Mouse (Mus musculus) forebrain, embryonic 10.5 days (tissue): Measurements from ENCODE around the gene Olfr667. TPM values are rescaled to one million over a fixed set of nuclear protein-coding genes. Genes with fewer than 3 reads are reported as not detected.
"Not testable (repeated sequence)": the region's sequence is repeated elsewhere in the genome, so short reads cannot be mapped to it uniquely, and the experiment has no call there.

Source experiments
- DNase-seq: peaks from one replicate; pipeline ENCODE4 v3.0.0-alpha.2; 2017; ENCODE audit warnings: low spot score; ENCODE audit errors: extremely low spot score
- H3K27ac ChIP-seq: fragments of 300-500 bp; sonication (generic); 2 replicates; pipeline ENCODE4 v1.5.1; 2016; ENCODE audit warnings: mild to moderate bottlenecking
- H3K27me3 ChIP-seq: fragments of 300-500 bp; sonication (generic); 2 replicates; pipeline ENCODE4 v1.6.1; 2016; ENCODE audit warnings: mild to moderate bottlenecking; ENCODE audit not compliant: poor library complexity, severe bottlenecking
- H3K36me3 ChIP-seq: fragments of 300-500 bp; sonication (generic); replicated peaks from 2 replicates; pipeline ENCODE4 v1.6.1; 2016; ENCODE audit warnings: mild to moderate bottlenecking, moderate library complexity
- H3K4me1 ChIP-seq: fragments of 300-500 bp; sonication (generic); 2 replicates; pipeline ENCODE4 v1.6.1; 2016
- H3K4me3 ChIP-seq: fragments of 300-500 bp; sonication (generic); 2 replicates; pipeline ENCODE4 v1.5.1; 2016; ENCODE audit warnings: mild to moderate bottlenecking, moderate library complexity
- H3K9me3 ChIP-seq: fragments of 300-500 bp; sonication (generic); 2 replicates; pipeline ENCODE4 v1.6.1; 2016; ENCODE audit warnings: mild to moderate bottlenecking, moderate library complexity
- WGBS: fragments of 180-500 bp; shearing (Covaris S2); methylation state at CpG from one replicate; pipeline ENCODE4 v1.1.7; 2016; 5-methylcytosine and 5-hydroxymethylcytosine counted together
- polyA plus RNA-seq: library from polyadenylated mRNA; unstranded; fragments of >200 nt; fragmentation: Nextera tagmentation; extraction: Ambion mirVana; gene quantifications from 2 replicates; pipeline ENCODE4 v1.2.1, GENCODE M21; 2016

Gene Olfr667
- polyA plus RNA-seq = not detected in 2 replicates

DNA sequence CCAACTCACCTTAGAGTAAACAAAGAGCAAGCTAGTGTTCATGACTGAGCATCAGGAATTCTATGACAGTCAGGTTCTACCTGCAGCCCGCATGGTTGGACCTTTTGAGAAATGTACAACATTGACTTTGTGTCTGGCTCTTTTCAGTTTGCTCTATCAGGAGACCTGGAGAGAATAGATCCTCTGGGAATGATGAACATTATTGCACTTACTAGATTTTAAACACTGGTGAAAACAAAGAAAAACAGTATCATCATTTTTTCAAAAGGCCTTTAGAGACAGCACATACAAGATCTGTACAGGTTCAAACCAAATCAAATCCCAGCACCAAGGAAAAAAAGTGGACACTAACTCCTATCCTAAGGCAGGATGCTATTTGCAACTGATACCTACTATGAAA, at the start of gene Olfr667:
Gene Olfr667 (minus strand): TSS at position 101 of the 400 bp plus-strand sequence.
- no peaks in the 10 kb centered on the region for H3K36me3 ChIP-seq
- no peaks in the 10 kb centered on the region for H3K4me1 ChIP-seq
- H3K4me3 ChIP-seq = no peak within 1 kb of the TSS
- H3K27me3 ChIP-seq = no peaks in the 10 kb centered on the region
- WGBS = 91% methylated on average over 1 of the region's 1 CpGs
- H3K9me3 ChIP-seq = no peaks in the 10 kb centered on the region
- DNase-seq = no peak
- H3K27ac ChIP-seq = no peak within 1 kb of the TSS

DNA sequence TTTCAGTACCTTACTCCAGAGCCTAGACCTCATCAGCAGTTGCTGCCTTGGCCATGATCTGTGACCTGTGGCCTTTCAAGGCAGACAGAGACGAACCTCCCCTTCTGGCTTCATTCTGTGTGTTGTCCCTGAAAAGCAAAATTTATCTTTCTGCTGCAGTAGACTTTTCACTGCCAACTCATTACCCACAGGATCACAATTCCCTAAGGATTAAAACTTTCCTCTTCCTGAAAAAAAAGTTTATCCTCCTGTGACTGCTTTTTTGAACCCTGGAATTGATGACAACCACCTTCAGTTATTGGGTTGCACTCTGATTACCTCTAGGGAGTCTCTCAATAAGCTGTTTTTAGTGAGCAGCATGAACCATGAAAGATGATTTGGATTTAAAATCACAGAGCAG, 41.2 kb upstream of the Olfr667 start, which contains the start of gene Olfr670:
Gene Olfr670 (minus strand): TSS at position 101 of the 400 bp plus-strand sequence.
- H3K27me3 ChIP-seq = no peaks in the 10 kb centered on the region
- H3K9me3 ChIP-seq = peaks cover 4% of the 10 kb centered on the region; the same call in 1 of the 2 replicates
- no peaks in the 10 kb centered on the region for H3K36me3 ChIP-seq
- H3K4me1 ChIP-seq = no peaks in the 10 kb centered on the region
- DNase-seq = no peak
- no peak within 1 kb of the TSS for H3K4me3 ChIP-seq
- WGBS = 70% methylated on average over 1 of the region's 1 CpGs
- no peak within 1 kb of the TSS for H3K27ac ChIP-seq

DNA sequence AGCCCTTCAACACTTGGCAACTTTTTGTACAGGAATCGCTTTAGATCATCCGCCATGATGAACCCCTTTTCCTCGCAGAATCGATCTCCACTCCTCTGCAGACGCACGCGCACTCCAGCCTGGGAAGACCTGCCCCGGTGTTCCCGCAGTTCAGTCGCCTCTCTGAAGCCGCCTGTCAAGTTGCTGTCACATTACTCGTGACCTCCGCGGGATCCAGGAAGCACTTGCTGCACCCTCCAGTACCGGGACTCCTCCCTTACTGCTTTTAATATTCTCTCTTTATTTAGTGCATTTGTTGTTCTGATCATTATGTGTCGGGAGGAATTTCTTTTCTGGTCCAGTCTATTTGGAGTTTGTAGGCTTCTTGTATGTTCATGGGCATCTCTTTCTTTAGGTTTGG, 29.0 kb upstream of the Olfr667 start:
- not testable (repeated sequence) for H3K27me3 ChIP-seq, H3K36me3 ChIP-seq, H3K4me3 ChIP-seq, DNase-seq, H3K9me3 ChIP-seq, H3K4me1 ChIP-seq, H3K27ac ChIP-seq
- WGBS = 94% methylated on average over 16 of the region's 16 CpGs

DNA sequence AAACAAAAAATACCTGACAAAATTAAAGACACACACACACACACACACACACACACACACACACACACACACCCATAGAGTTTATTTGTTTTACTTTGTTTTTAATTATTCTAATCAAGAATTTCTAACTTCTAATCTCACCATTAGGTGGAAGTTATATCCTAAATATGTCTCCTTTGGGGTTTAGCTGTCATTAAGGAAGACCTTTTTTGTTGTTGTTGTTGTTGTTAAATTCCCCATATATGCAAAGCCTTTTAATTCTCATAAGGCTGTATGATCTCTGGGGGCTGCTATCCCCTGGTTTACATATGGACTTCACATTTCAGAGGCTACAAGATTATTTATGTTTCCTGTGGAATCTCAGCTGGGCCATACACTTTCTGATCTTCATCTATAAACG, 12.7 kb upstream of the Olfr667 start, which contains the start of gene Olfr669:
Gene Olfr669 (plus strand): TSS at position 301 of the 400 bp plus-strand sequence.
- DNase-seq = no peak
- Histone ChIP-seq H3K27me3 (no peaks in the 10 kb centered on the region), H3K27ac (no peak within 1 kb of the TSS), H3K9me3 (peaks cover 2% of the 10 kb centered on the region; the same call in 1 of the 2 replicates), H3K36me3 (no peaks in the 10 kb centered on the region), H3K4me1 (no peaks in the 10 kb centered on the region), H3K4me3 (no peak within 1 kb of the TSS)
- WGBS = 91% methylated on average over 1 of the region's 1 CpGs

DNA sequence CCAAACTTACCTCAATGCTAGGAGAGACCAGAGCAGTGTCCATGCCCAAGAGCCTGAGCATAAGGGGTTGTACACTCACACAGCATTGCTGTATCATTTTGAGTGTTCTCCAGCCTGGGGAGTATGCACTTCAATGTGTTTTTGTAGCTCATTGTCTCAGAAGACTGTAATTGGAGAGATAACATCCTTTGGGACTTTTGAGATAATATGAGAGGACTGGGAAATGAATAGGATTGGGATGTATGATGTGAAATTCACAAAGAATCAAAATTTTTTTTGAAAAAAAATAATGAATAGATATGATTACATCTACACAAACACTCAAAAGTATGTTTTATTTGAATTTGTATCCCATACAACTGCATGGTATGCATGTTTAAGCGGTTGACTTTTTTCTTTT, 6.7 kb upstream of the Olfr667 start, which contains the start of gene Olfr668:
Gene Olfr668 (minus strand): TSS at position 101 of the 400 bp plus-strand sequence.
- no peaks in the 10 kb centered on the region for H3K4me1 ChIP-seq
- DNase-seq = no peak
- 97% methylated on average over 1 of the region's 1 CpGs for WGBS
- H3K4me3 ChIP-seq = no peak within 1 kb of the TSS
- no peaks in the 10 kb centered on the region for H3K9me3 ChIP-seq
- no peak within 1 kb of the TSS for H3K27ac ChIP-seq
- no peaks in the 10 kb centered on the region for H3K27me3 ChIP-seq
- H3K36me3 ChIP-seq = no peaks in the 10 kb centered on the region

DNA sequence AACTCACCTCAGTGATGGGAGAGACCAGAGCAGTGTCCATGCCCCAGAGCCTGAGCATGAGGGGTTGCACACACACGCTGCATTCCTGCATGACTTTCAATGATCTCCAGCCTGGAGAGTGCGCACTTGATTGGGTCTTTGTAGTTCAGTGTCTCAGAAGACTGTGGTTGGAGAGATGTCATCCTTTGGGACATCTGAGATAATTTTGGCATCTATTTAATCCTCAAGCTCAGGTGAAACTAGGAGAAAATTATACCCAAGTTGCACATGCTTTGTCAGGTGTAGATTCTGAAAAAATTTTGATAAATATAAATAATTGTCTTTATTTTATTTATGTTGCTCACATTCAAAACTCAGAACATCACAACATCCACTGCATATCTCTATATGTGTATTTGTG, 25.4 kb downstream of the Olfr667 start, which contains the start of gene Olfr666:
Gene Olfr666 (minus strand): TSS at position 101 of the 400 bp plus-strand sequence.
- Histone ChIP-seq H3K4me1 (no peaks in the 10 kb centered on the region), H3K27ac (no peak within 1 kb of the TSS), H3K9me3 (no peaks in the 10 kb centered on the region), H3K36me3 (no peaks in the 10 kb centered on the region), H3K4me3 (no peak within 1 kb of the TSS), H3K27me3 (no peaks in the 10 kb centered on the region)
- no peak for DNase-seq
- WGBS = 89% methylated on average over 2 of the region's 2 CpGs

DNA sequence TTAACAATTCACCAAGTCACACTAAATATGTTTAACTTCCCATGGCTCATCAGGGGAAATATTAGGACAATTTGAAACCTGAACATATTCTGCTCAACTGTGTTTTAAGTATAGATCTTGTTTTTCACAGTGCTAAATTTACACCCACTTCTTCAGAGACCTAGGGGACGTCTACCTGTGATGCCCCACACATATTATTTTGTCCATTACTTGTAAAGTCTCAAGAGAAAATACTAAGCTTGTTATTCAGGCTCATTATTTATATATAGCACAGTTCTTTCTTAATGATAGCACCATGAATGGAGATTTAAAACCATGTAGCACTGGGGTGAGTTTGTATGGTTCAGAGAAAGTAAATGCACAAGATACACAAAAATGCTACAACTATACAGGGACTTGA, 43.6 kb downstream of the Olfr667 start, which contains the start of gene Olfr665:
Gene Olfr665 (plus strand): TSS at position 301 of the 400 bp plus-strand sequence.
- Histone ChIP-seq H3K27me3 (no peaks in the 10 kb centered on the region), H3K36me3 (no peaks in the 10 kb centered on the region), H3K4me3 (no peak within 1 kb of the TSS), H3K27ac (no peak within 1 kb of the TSS), H3K4me1 (no peaks in the 10 kb centered on the region), H3K9me3 (no peaks in the 10 kb centered on the region)
- 69% methylated on average over 1 of the region's 1 CpGs for WGBS
- DNase-seq = no peak

Other genes starting within 250 kb of the Olfr667 start
- gene Olfr661, start 235.0 kb downstream of the Olfr667 start, polyA plus RNA-seq = not detected in 2 replicates
- gene Usp17le, start 144.0 kb downstream of the Olfr667 start, polyA plus RNA-seq = not detected in 2 replicates
- gene Usp17lb, start 78.9 kb downstream of the Olfr667 start, polyA plus RNA-seq = not detected in 2 replicates
- not detected in 2 replicates for gene Usp17la, start 64.5 kb downstream of the Olfr667 start, polyA plus RNA-seq
- not detected in 2 replicates for gene Olfr665, start 43.5 kb downstream of the Olfr667 start, polyA plus RNA-seq
- gene Olfr666, start 25.5 kb downstream of the Olfr667 start, polyA plus RNA-seq = not detected in 2 replicates
- not detected in 2 replicates for gene Olfr668, start 6.6 kb upstream of the Olfr667 start, polyA plus RNA-seq
- gene Olfr669, start 12.8 kb upstream of the Olfr667 start, polyA plus RNA-seq = not detected in 2 replicates
- gene Olfr670, start 41.1 kb upstream of the Olfr667 start, polyA plus RNA-seq = not detected in 2 replicates
- gene Olfr671, start 57.6 kb upstream of the Olfr667 start, polyA plus RNA-seq = not detected in 2 replicates
- gene Olfr672, start 80.5 kb upstream of the Olfr667 start, polyA plus RNA-seq = not detected in 2 replicates
- not detected in 2 replicates for gene Olfr675, start 107.0 kb upstream of the Olfr667 start, polyA plus RNA-seq
- gene Olfr676, start 111.2 kb upstream of the Olfr667 start, polyA plus RNA-seq = not detected in 2 replicates
- not detected in 2 replicates for gene Olfr677, start 129.9 kb upstream of the Olfr667 start, polyA plus RNA-seq
- gene Olfr678, start 143.0 kb upstream of the Olfr667 start, polyA plus RNA-seq = not detected in 2 replicates
- gene Olfr679, start 159.7 kb upstream of the Olfr667 start, polyA plus RNA-seq = not detected in 2 replicates
- not detected in 2 replicates for gene Olfr680-ps1, start 171.3 kb upstream of the Olfr667 start, polyA plus RNA-seq
- not detected in 2 replicates for gene Olfr681, start 195.4 kb upstream of the Olfr667 start, polyA plus RNA-seq
- not detected in 2 replicates for gene Olfr683, start 225.5 kb upstream of the Olfr667 start, polyA plus RNA-seq
- not detected in 2 replicates for gene Olfr684, start 242.2 kb upstream of the Olfr667 start, polyA plus RNA-seq